Mouse (Mus musculus): ENCODE data around the gene Tomt. TPM values are rescaled to one million over a fixed set of nuclear protein-coding genes. Genes with fewer than 3 reads are reported as not detected.
"Not testable (repeated sequence)": the region's sequence is repeated elsewhere in the genome, so short reads cannot be mapped to it uniquely, and the experiment has no call there.

Tomt gene
- total RNA-seq (2014; rRNA removed) (0.07 TPM in 1 of 2 replicates, not detected in the other), polyA plus RNA-seq (2012; rRNA removed) (0.19 and 0.22 TPM in 2 replicates)

DNA sequence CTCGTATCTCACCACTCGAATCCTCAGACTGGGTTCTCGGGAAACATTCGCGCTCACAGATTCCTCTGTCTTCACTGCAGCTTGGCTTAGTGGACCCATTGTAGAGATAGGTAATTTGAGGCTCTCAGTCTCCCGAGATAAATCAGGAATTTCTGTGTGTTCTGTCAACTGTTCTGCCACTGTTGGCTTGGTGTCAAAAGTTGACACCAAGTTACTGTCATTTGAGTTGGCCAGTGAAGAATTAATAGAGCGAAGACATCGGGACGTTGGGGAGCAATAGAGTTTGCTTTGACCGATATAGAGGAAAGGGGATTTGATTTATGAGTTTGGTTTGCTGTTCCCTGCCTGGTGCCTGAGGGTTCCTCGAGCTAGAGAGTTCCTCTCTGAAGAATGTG is at the start of gene Tomt:
Gene Tomt, minus strand, starts transcription at position 73 of the 395 bp plus-strand sequence.
- peak within 1 kb of the TSS; percentile 96 for H3K27ac ChIP-seq (replicated peaks; ENCODE audit: insufficient read depth, low read depth, low read length)
- H3K4me1 ChIP-seq (ENCODE audit: control insufficient read depth, insufficient read depth, low read length) = peaks cover 36% of the 10 kb centered on the region
- H3K4me3 ChIP-seq (ENCODE audit: insufficient read depth, low read depth, low read length) = peak within 1 kb of the TSS; percentile 81
- DNase-seq (ENCODE audit: extremely low read depth, low read depth, low spot score) = no peak
- 1% methylated on average over 11 of the region's 11 CpGs for WGBS
- H3K9ac ChIP-seq (ENCODE audit: low read depth, low read length) = peak within 1 kb of the TSS; percentile 94
- H3K79me2 ChIP-seq (ENCODE audit: control insufficient read depth, insufficient read depth, low read length) = peaks cover 12% of the 10 kb centered on the region; the same call in 1 of the 2 replicates
- peaks cover 4% of the 10 kb centered on the region; the same call in 1 of the 2 replicates for H3K36me3 ChIP-seq (ENCODE audit: control insufficient read depth, insufficient read depth, low read length)
- no peaks in the 10 kb centered on the region for H3K27me3 ChIP-seq (ENCODE audit: control insufficient read depth, insufficient read depth, low read length)
- no peak for TF ChIP-seq POLR2A (IDR thresholded peaks at IDR 0.05; ENCODE audit: extremely low read depth, insufficient read depth, low read length)

- no peak overlapping the region for H3K9ac ChIP-seq (ENCODE audit: low read depth, low read length)
- H3K27me3 ChIP-seq (ENCODE audit: control insufficient read depth, insufficient read depth, low read length) = no peaks in the 10 kb centered on the region
- TF ChIP-seq POLR2A (IDR thresholded peaks at IDR 0.05; ENCODE audit: extremely low read depth, insufficient read depth, low read length) (no peak), CTCF (IDR thresholded peaks at IDR 0.05; ENCODE audit: low read depth, low read length) (no peak)
- no peaks in the 10 kb centered on the region for H3K36me3 ChIP-seq (ENCODE audit: control insufficient read depth, insufficient read depth, low read length)
- no peak overlapping the region for H3K27ac ChIP-seq (replicated peaks; ENCODE audit: insufficient read depth, low read depth, low read length)
- H3K79me2 ChIP-seq (ENCODE audit: control insufficient read depth, insufficient read depth, low read length) = peaks cover 23% of the 10 kb centered on the region; the same call in 1 of the 2 replicates
- WGBS = 81% methylated on average over 4 of the region's 4 CpGs
- DNase-seq (ENCODE audit: extremely low read depth, low read depth, low spot score) = no peak
- H3K4me3 ChIP-seq (ENCODE audit: insufficient read depth, low read depth, low read length) = no peak overlapping the region
- H3K4me1 ChIP-seq (ENCODE audit: control insufficient read depth, insufficient read depth, low read length) = no peaks in the 10 kb centered on the region; the same call in 1 of the 2 replicates
Observed at GRCm38 (mm10) chr7:101955862-101956261, 49.7 kb upstream of the Tomt start.

DNA sequence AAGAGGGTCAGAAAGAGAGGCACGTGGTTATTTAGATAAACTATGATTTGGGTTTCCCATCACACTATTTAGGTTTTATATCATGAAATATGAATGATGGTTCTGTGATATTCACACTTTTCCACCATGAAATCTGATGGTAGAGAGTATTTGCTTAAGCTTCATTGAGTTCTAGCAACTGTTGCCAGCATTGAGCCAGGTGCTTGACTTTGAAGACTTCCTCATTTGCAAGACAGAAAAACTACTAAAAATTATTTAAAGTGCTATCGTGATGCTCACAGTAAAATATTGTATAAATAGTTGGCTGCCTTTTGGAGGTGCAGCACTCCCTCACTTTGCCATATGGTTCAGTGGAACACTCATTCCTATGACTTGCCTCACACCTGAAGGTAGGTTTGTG is 49.1 kb upstream of the Tomt start:
- no peak for DNase-seq (ENCODE audit: extremely low read depth, low read depth, low spot score)
- Histone ChIP-seq H3K27me3 (ENCODE audit: control insufficient read depth, insufficient read depth, low read length) (no peaks in the 10 kb centered on the region), H3K4me1 (ENCODE audit: control insufficient read depth, insufficient read depth, low read length) (no peaks in the 10 kb centered on the region; the same call in 1 of the 2 replicates), H3K4me3 (ENCODE audit: insufficient read depth, low read depth, low read length) (no peak overlapping the region), H3K79me2 (ENCODE audit: control insufficient read depth, insufficient read depth, low read length) (peaks cover 23% of the 10 kb centered on the region; the same call in 1 of the 2 replicates), H3K27ac (replicated peaks; ENCODE audit: insufficient read depth, low read depth, low read length) (no peak overlapping the region), H3K9ac (ENCODE audit: low read depth, low read length) (no peak overlapping the region), H3K36me3 (ENCODE audit: control insufficient read depth, insufficient read depth, low read length) (no peaks in the 10 kb centered on the region)
- TF ChIP-seq CTCF (IDR thresholded peaks at IDR 0.05; ENCODE audit: low read depth, low read length) (no peak), POLR2A (IDR thresholded peaks at IDR 0.05; ENCODE audit: extremely low read depth, insufficient read depth, low read length) (no peak)
- WGBS = 90% methylated on average over 2 of the region's 2 CpGs

- Histone ChIP-seq H3K27ac (replicated peaks; ENCODE audit: insufficient read depth, low read depth, low read length) (no peak overlapping the region), H3K27me3 (ENCODE audit: control insufficient read depth, insufficient read depth, low read length) (no peaks in the 10 kb centered on the region), H3K36me3 (ENCODE audit: control insufficient read depth, insufficient read depth, low read length) (no peaks in the 10 kb centered on the region), H3K79me2 (ENCODE audit: control insufficient read depth, insufficient read depth, low read length) (peaks cover 24% of the 10 kb centered on the region; the same call in 1 of the 2 replicates), H3K4me3 (ENCODE audit: insufficient read depth, low read depth, low read length) (no peak overlapping the region), H3K9ac (ENCODE audit: low read depth, low read length) (no peak overlapping the region), H3K4me1 (ENCODE audit: control insufficient read depth, insufficient read depth, low read length) (no peaks in the 10 kb centered on the region; the same call in 1 of the 2 replicates)
- no peak for DNase-seq (ENCODE audit: extremely low read depth, low read depth, low spot score)
- WGBS = 86% methylated on average over 2 of the region's 2 CpGs
- TF ChIP-seq POLR2A (IDR thresholded peaks at IDR 0.05; ENCODE audit: extremely low read depth, insufficient read depth, low read length) (no peak), CTCF (IDR thresholded peaks at IDR 0.05; ENCODE audit: low read depth, low read length) (no peak)
Observed at GRCm38 (mm10) chr7:101954163-101954562, 48.0 kb upstream of the Tomt start.

DNA sequence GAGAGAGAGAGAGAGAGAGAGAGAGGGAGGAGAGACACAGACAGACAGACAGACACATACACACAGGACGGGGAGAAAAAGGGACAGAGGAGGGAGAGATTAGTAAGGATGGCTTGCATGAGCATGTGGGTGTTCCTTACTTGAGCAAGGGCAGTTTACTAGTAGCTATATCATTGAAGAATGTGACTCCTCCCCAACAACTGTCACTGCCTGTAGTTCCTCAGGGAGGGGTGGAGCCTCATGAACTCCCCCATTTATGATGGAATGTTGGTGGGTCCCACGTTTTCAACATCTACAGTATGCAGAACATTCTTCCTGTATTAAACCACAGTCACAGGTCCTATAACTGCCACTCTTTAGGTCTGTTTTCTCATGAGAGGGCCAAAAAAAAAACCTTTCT is 45.9 kb upstream of the Tomt start:
- Histone ChIP-seq H3K4me3 (ENCODE audit: insufficient read depth, low read depth, low read length) (no peak overlapping the region), H3K27me3 (ENCODE audit: control insufficient read depth, insufficient read depth, low read length) (no peaks in the 10 kb centered on the region), H3K79me2 (ENCODE audit: control insufficient read depth, insufficient read depth, low read length) (peaks cover 31% of the 10 kb centered on the region; the same call in 1 of the 2 replicates), H3K4me1 (ENCODE audit: control insufficient read depth, insufficient read depth, low read length) (no peaks in the 10 kb centered on the region; the same call in 1 of the 2 replicates), H3K9ac (ENCODE audit: low read depth, low read length) (no peak overlapping the region), H3K36me3 (ENCODE audit: control insufficient read depth, insufficient read depth, low read length) (no peaks in the 10 kb centered on the region), H3K27ac (replicated peaks; ENCODE audit: insufficient read depth, low read depth, low read length) (no peak overlapping the region)
- 71% methylated on average over 2 of the region's 2 CpGs for WGBS
- no peak for DNase-seq (ENCODE audit: extremely low read depth, low read depth, low spot score)
- no peak for TF ChIP-seq CTCF (IDR thresholded peaks at IDR 0.05; ENCODE audit: low read depth, low read length)
- no peak for TF ChIP-seq POLR2A (IDR thresholded peaks at IDR 0.05; ENCODE audit: extremely low read depth, insufficient read depth, low read length)

DNA sequence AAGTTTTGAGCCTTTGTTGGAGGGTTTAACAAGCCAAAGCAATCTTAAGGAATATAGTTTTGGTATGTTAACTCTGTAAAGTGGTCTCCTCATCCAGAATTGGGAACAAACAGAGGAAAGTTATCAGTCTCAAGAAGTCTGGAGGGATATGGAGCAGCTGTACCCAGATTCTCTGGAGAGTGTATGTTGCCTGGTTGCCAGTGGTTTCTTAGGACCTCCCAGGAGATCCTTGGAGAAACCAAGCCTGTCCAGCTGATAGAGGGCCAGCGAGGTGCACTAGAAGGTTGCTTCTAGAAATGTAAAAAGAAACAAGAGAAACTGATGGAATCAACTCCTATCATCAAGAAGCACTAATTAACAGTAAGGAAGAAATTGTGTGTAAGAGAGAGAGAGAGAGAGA is 45.5 kb upstream of the Tomt start:
- 92% methylated on average over 1 of the region's 1 CpGs for WGBS
- Histone ChIP-seq H3K9ac (ENCODE audit: low read depth, low read length) (no peak overlapping the region), H3K4me3 (ENCODE audit: insufficient read depth, low read depth, low read length) (no peak overlapping the region), H3K27ac (replicated peaks; ENCODE audit: insufficient read depth, low read depth, low read length) (no peak overlapping the region), H3K36me3 (ENCODE audit: control insufficient read depth, insufficient read depth, low read length) (no peaks in the 10 kb centered on the region), H3K79me2 (ENCODE audit: control insufficient read depth, insufficient read depth, low read length) (peaks cover 29% of the 10 kb centered on the region; the same call in 1 of the 2 replicates), H3K4me1 (ENCODE audit: control insufficient read depth, insufficient read depth, low read length) (no peaks in the 10 kb centered on the region; the same call in 1 of the 2 replicates), H3K27me3 (ENCODE audit: control insufficient read depth, insufficient read depth, low read length) (no peaks in the 10 kb centered on the region)
- no peak for TF ChIP-seq POLR2A (IDR thresholded peaks at IDR 0.05; ENCODE audit: extremely low read depth, insufficient read depth, low read length)
- TF ChIP-seq CTCF (IDR thresholded peaks at IDR 0.05; ENCODE audit: low read depth, low read length) = no peak
- DNase-seq (ENCODE audit: extremely low read depth, low read depth, low spot score) = no peak

DNA sequence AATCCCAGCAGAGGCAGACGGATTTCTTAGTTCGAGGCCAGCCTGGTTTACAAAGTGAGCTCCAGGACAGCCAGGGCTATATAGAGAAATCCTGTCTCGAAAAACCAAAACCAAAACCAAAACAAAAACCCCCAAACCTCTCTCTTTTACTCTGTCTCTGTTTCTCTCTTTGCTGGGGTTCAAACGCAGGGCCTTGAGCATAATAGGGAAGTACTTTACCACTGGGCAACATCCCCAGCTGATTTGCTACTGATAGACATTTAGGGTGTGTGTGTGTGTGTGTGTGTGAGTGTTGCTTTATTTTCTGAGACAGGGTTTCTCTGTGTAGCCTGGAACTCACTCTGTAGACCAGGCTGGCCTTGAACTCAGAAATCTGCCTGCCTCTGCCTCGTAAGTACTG is 42.8 kb upstream of the Tomt start:
- H3K4me3 ChIP-seq (ENCODE audit: insufficient read depth, low read depth, low read length); H3K27ac ChIP-seq (replicated peaks; ENCODE audit: insufficient read depth, low read depth, low read length); DNase-seq (ENCODE audit: extremely low read depth, low read depth, low spot score); H3K36me3 ChIP-seq (ENCODE audit: control insufficient read depth, insufficient read depth, low read length); H3K4me1 ChIP-seq (ENCODE audit: control insufficient read depth, insufficient read depth, low read length); H3K27me3 ChIP-seq (ENCODE audit: control insufficient read depth, insufficient read depth, low read length); H3K9ac ChIP-seq (ENCODE audit: low read depth, low read length): not testable (repeated sequence)
- H3K79me2 ChIP-seq (ENCODE audit: control insufficient read depth, insufficient read depth, low read length) = peaks cover 22% of the 10 kb centered on the region; the same call in 1 of the 2 replicates
- WGBS = 81% methylated on average over 5 of the region's 5 CpGs

Measured in liver, adult 2 months (tissue).